Mouse (Mus musculus): Measurements from ENCODE around the gene Adipor1. TPM values are rescaled to one million over a fixed set of nuclear protein-coding genes. Genes with fewer than 3 reads are reported as not detected.

The Adipor1 gene
- polyA plus RNA-seq, 1 experiment, result 122 TPM

GRCm38 (mm10) chr1:134450986-134451385 lies 35.8 kb downstream of the Adipor1 start:
- 29% methylated on average over 3 of the region's 3 CpGs for WGBS
- Histone ChIP-seq H3K27ac (ENCODE audit: insufficient read depth, low read length) (no peak overlapping the region), H3K4me3 (ENCODE audit: extremely low read depth, insufficient read depth, insufficient read length) (no peak overlapping the region), H3K27me3 (ENCODE audit: control insufficient read depth, insufficient read depth, low read length) (no peaks in the 10 kb centered on the region), H3K36me3 (ENCODE audit: control insufficient read depth, insufficient read depth, low read length) (no peaks in the 10 kb centered on the region), H3K4me1 (ENCODE audit: control insufficient read depth, insufficient read depth, insufficient read length) (peaks cover 2% of the 10 kb centered on the region; the same call in 1 of the 2 replicates)
- TF ChIP-seq CTCF (IDR thresholded peaks at IDR 0.05; ENCODE audit: extremely low read depth, insufficient read depth, insufficient read length, insufficient replicate concordance), result peak; percentile 34; the same call in 1 of the 2 replicates
- no peak for TF ChIP-seq POLR2A (IDR thresholded peaks at IDR 0.05; ENCODE audit: low read depth, low read length)
- peak; percentile 9 to 58 for DNase-seq (ENCODE audit: low read depth in 1 of 2, low spot score in 2 of 2)

DNA sequence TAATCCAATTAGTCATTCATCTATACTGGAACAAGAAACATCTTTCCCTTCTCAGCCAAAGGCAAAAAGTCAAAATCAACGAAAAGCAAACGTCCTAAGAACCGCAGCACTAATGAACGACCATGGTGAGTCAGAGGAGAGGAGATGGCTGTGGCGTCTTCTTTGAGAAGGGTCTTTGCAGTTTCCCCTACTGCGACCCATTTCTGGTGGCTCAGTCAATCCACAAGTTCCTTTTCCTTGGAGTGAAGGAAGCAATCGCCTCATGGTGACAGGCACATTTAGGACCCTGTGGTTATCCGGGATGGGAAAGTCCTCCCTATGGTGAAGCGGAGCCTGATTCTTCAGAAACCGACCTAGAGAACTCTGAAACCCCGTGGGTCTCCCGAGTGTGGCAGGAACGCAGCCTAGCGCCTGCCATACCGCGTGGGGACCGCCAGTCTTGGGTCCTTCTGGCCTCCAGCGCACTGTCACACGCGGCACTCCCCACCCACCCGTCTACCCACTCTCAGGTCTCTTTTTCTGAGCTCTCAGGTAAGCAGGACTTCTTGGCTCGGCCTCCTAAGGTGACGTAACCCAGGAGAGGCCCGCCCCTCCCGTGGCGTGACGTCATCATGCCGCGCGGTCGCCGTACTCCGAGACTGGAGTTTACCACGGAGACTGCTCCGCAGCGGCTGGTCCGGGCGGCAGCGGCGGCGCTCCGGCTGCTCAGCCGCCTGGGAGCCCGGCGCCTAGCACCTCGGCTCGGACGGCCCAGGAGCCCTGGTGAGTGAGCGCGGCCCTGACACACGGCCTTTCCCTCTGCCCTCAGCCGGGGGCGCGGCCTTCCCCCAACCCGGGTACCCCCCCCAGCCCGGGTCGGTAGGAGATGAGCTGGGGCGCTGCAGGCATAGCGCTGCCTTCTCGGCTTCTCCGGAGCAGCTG lies 40.0 kb downstream of the Adipor1 start, which contains the start of gene Klhl12:
TSS of gene Klhl12 (plus strand) at position 628 of the 921 bp plus-strand sequence.
- DNase-seq (ENCODE audit: low read depth in 1 of 2, low spot score in 2 of 2), result peak; percentile 81 to 95
- under 1% methylated on average over 61 of the region's 61 CpGs for WGBS
- no peak within 1 kb of the TSS for H3K27ac ChIP-seq (ENCODE audit: insufficient read depth, low read length)
- TF ChIP-seq CTCF (IDR thresholded peaks at IDR 0.05; ENCODE audit: extremely low read depth, insufficient read depth, insufficient read length, insufficient replicate concordance) (no peak), POLR2A (IDR thresholded peaks at IDR 0.05; ENCODE audit: low read depth, low read length) (peak; percentile 23)
- H3K4me1 ChIP-seq (ENCODE audit: control insufficient read depth, insufficient read depth, insufficient read length), result peaks cover 4% of the 10 kb centered on the region; the same call in 1 of the 2 replicates
- peak within 1 kb of the TSS; percentile 80 for H3K4me3 ChIP-seq (ENCODE audit: extremely low read depth, insufficient read depth, insufficient read length)
- no peaks in the 10 kb centered on the region for H3K27me3 ChIP-seq (ENCODE audit: control insufficient read depth, insufficient read depth, low read length)
- H3K36me3 ChIP-seq (ENCODE audit: control insufficient read depth, insufficient read depth, low read length), result 0 out of 2 replicates have a peak, but pooled peaks cover 1% of the 10 kb centered on the region

DNA sequence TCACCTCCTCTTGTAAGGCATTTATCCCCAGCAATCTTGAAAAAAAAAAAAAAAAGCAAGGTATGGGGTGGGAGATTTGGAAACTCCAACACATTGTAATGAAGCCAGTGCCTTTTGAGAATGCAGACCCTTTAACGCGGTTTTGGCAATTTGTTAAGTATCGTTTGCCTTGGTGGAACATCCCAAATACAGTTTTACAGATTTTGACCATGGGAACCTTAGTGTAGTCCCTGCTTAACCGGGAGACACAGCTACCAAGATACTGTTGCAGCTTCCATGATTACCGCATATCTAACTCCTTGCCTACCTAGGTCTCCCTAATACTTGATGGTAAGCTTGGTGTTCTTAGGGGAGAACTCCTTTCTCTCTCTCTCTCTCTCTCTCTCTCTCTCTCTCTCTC lies 40.9 kb downstream of the Adipor1 start:
- 32% methylated on average over 5 of the region's 5 CpGs for whole genome bisulfite sequencing
- Histone ChIP-seq H3K4me1 (ENCODE audit: control insufficient read depth, insufficient read depth, insufficient read length) (peaks cover 4% of the 10 kb centered on the region; the same call in 1 of the 2 replicates), H3K4me3 (ENCODE audit: extremely low read depth, insufficient read depth, insufficient read length) (peak overlapping the region; percentile 80; the same call in 1 of the 2 replicates), H3K27ac (ENCODE audit: insufficient read depth, low read length) (no peak overlapping the region), H3K27me3 (ENCODE audit: control insufficient read depth, insufficient read depth, low read length) (no peaks in the 10 kb centered on the region), H3K36me3 (ENCODE audit: control insufficient read depth, insufficient read depth, low read length) (0 out of 2 replicates have a peak, but pooled peaks cover 2% of the 10 kb centered on the region)
- TF ChIP-seq CTCF (IDR thresholded peaks at IDR 0.05; ENCODE audit: extremely low read depth, insufficient read depth, insufficient read length, insufficient replicate concordance), result no peak
- TF ChIP-seq POLR2A (IDR thresholded peaks at IDR 0.05; ENCODE audit: low read depth, low read length), result no peak
- no peak for DNase-seq (ENCODE audit: low read depth in 1 of 2, low spot score in 2 of 2)

DNA sequence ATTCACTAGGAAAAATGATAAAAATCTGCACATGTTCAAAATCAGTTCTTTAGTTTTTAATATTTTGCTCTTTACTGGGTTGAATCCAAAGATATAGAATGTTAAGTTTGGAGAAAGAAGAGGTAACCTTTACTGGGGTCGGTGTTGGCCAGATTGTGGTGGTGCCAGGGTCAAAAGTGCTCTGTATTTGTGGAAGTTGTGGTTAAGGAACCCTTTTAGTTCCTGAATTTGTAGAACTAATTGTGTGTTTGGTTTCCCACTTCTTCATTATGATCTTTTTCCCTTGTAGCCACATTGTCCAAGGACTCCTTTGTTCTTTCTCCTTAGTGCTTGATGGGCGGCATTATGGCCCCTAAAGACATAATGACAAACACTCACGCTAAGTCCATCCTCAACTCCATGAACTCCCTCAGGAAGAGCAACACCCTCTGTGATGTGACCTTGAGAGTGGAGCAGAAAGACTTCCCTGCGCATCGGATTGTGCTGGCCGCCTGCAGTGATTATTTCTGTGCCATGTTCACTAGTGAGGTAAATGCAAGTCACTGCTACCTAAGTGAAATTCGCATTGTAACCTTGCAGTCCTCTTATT lies 43.1 kb downstream of the Adipor1 start:
- Histone ChIP-seq H3K4me3 (ENCODE audit: extremely low read depth, insufficient read depth, insufficient read length) (no peak overlapping the region), H3K27me3 (ENCODE audit: control insufficient read depth, insufficient read depth, low read length) (no peaks in the 10 kb centered on the region), H3K27ac (ENCODE audit: insufficient read depth, low read length) (no peak overlapping the region), H3K4me1 (ENCODE audit: control insufficient read depth, insufficient read depth, insufficient read length) (peaks cover 4% of the 10 kb centered on the region; the same call in 1 of the 2 replicates), H3K36me3 (ENCODE audit: control insufficient read depth, insufficient read depth, low read length) (peaks cover 7% of the 10 kb centered on the region)
- TF ChIP-seq CTCF (IDR thresholded peaks at IDR 0.05; ENCODE audit: extremely low read depth, insufficient read depth, insufficient read length, insufficient replicate concordance) (no peak), POLR2A (IDR thresholded peaks at IDR 0.05; ENCODE audit: low read depth, low read length) (no peak)
- no peak for DNase-seq (ENCODE audit: low read depth in 1 of 2, low spot score in 2 of 2)
- WGBS, result 83% methylated on average over 7 of the region's 7 CpGs

- whole genome bisulfite sequencing, result 68% methylated on average over 1 of the region's 1 CpGs
- H3K4me1 ChIP-seq (ENCODE audit: control insufficient read depth, insufficient read depth, insufficient read length), result peaks cover 4% of the 10 kb centered on the region; the same call in 1 of the 2 replicates
- peak overlapping the region; percentile 40; the same call in 1 of the 2 replicates for H3K27ac ChIP-seq (ENCODE audit: insufficient read depth, low read length)
- TF ChIP-seq CTCF (IDR thresholded peaks at IDR 0.05; ENCODE audit: extremely low read depth, insufficient read depth, insufficient read length, insufficient replicate concordance) (no peak), POLR2A (IDR thresholded peaks at IDR 0.05; ENCODE audit: low read depth, low read length) (no peak)
- H3K36me3 ChIP-seq (ENCODE audit: control insufficient read depth, insufficient read depth, low read length), result peaks cover 15% of the 10 kb centered on the region
- H3K4me3 ChIP-seq (ENCODE audit: extremely low read depth, insufficient read depth, insufficient read length), result no peak overlapping the region
- no peaks in the 10 kb centered on the region for H3K27me3 ChIP-seq (ENCODE audit: control insufficient read depth, insufficient read depth, low read length)
- no peak for DNase-seq (ENCODE audit: low read depth in 1 of 2, low spot score in 2 of 2)
Observed at GRCm38 (mm10) chr1:134460294-134461284, 45.4 kb downstream of the Adipor1 start.

Other genes with a start within 250 kb of the Adipor1 start
- 3.3 and 7.5 TPM in 2 replicates for gene Chil1, start 233.2 kb upstream of the Adipor1 start, polyA plus RNA-seq (2012; rRNA removed)
- not detected in 2 replicates for gene Mybph, start 221.9 kb upstream of the Adipor1 start, polyA plus RNA-seq (2012; rRNA removed)
- 0.28 and 0.42 TPM in 2 replicates for gene Adora1, start 179.9 kb upstream of the Adipor1 start, polyA plus RNA-seq (2012; rRNA removed)
- gene Myog, start 125.4 kb upstream of the Adipor1 start, polyA plus RNA-seq (2012; rRNA removed), result not detected in 2 replicates
- 20.1 and 28.5 TPM in 2 replicates for gene Ppfia4, start 82.5 kb upstream of the Adipor1 start, polyA plus RNA-seq (2012; rRNA removed)
- 39.2 and 42.2 TPM in 2 replicates for gene Tmem183a, start 53.4 kb upstream of the Adipor1 start, polyA plus RNA-seq (2012; rRNA removed)
- not detected in 2 replicates for gene 4933406M09Rik, start 29.4 kb upstream of the Adipor1 start, polyA plus RNA-seq (2012; rRNA removed)
- gene Cyb5r1, start 9.8 kb upstream of the Adipor1 start, polyA plus RNA-seq (2012; rRNA removed), result 46.0 and 46.4 TPM in 2 replicates
- 4.8 and 5.9 TPM in 2 replicates for gene Klhl12, start 40.2 kb downstream of the Adipor1 start, polyA plus RNA-seq (2012; rRNA removed)
- gene Rabif, start 79.3 kb downstream of the Adipor1 start, polyA plus RNA-seq (2012; rRNA removed), result 8.6 and 9.4 TPM in 2 replicates
- not detected in 2 replicates for gene Mgat4e, start 134.3 kb downstream of the Adipor1 start, polyA plus RNA-seq (2012; rRNA removed)
- gene Kdm5b, start 144.8 kb downstream of the Adipor1 start, polyA plus RNA-seq (2012; rRNA removed), result 4.8 and 6.2 TPM in 2 replicates
- gene Syt2, start 231.3 kb downstream of the Adipor1 start, polyA plus RNA-seq (2012; rRNA removed), result 0.01 TPM in 1 of 2 replicates, not detected in the other

All from spleen, adult 2 months (tissue).